Mouse (Mus musculus): ENCODE measurements at regions not wholly inside any gene's neighbourhood (a gene's known extent, or its start where the extent isn't known, plus 50 kb on each side); places are given as distances from the start of the nearest gene placed in this dataset.

- DNase-seq (ENCODE audit: low read depth, low spot score): no peak
These were observed 179.5 kb upstream of the Tmem72 start for GRCm38 (mm10) chr6:116896132-116896630.

- no peak for DNase-seq (ENCODE audit: low read depth, low spot score)
These were observed 185.1 kb upstream of the Tmem72 start for GRCm38 (mm10) chr6:116901816-116902215.

GRCm38 (mm10) chr6:116902371-116902770 is 185.7 kb upstream of the Tmem72 start:
- DNase-seq (ENCODE audit: low read depth, low spot score): no peak

- no peak for DNase-seq (ENCODE audit: low read depth, low spot score)
These were observed 189.9 kb upstream of the Tmem72 start for GRCm38 (mm10) chr6:116906426-116907172.

GRCm38 (mm10) chr6:116910607-116911006 is 193.9 kb upstream of the Tmem72 start:
- no peak for DNase-seq (ENCODE audit: low read depth, low spot score)

- no peak for DNase-seq (ENCODE audit: low read depth, low spot score)
These were observed 195.4 kb upstream of the Tmem72 start for GRCm38 (mm10) chr6:116912161-116912560.

- no peak for DNase-seq (ENCODE audit: low read depth, low spot score)
These were observed 197.4 kb upstream of the Tmem72 start for GRCm38 (mm10) chr6:116914073-116914472.

GRCm38 (mm10) chr6:116935024-116935423 is 218.3 kb upstream of the Tmem72 start:
- DNase-seq (ENCODE audit: low read depth, low spot score): no peak

GRCm38 (mm10) chr6:116941576-116941975 is 224.9 kb upstream of the Tmem72 start:
- DNase-seq (ENCODE audit: low read depth, low spot score): no peak

GRCm38 (mm10) chr6:116942696-116943095 is 225.6 kb upstream of the Cxcl12 start:
- DNase-seq (ENCODE audit: low read depth, low spot score): no peak

- no peak for DNase-seq (ENCODE audit: low read depth, low spot score)
These were observed 222.1 kb upstream of the Cxcl12 start for GRCm38 (mm10) chr6:116946083-116946732.

GRCm38 (mm10) chr6:116959611-116960010 is 208.7 kb upstream of the Cxcl12 start:
- DNase-seq (ENCODE audit: low read depth, low spot score): no peak

- DNase-seq (ENCODE audit: low read depth, low spot score): no peak
These were observed 207.7 kb upstream of the Cxcl12 start for GRCm38 (mm10) chr6:116960641-116961040.

GRCm38 (mm10) chr6:116966436-116966835 is 201.9 kb upstream of the Cxcl12 start:
- no peak for DNase-seq (ENCODE audit: low read depth, low spot score)

- DNase-seq (ENCODE audit: low read depth, low spot score): no peak
These were observed 198.9 kb upstream of the Cxcl12 start for GRCm38 (mm10) chr6:116969381-116969910.

GRCm38 (mm10) chr6:116974841-116975240 is 193.5 kb upstream of the Cxcl12 start:
- DNase-seq (ENCODE audit: low read depth, low spot score): no peak

- DNase-seq (ENCODE audit: low read depth, low spot score): no peak
These were observed 187.9 kb upstream of the Cxcl12 start for GRCm38 (mm10) chr6:116980349-116980995.

- DNase-seq (ENCODE audit: low read depth, low spot score): no peak
These were observed 183.1 kb upstream of the Cxcl12 start for GRCm38 (mm10) chr6:116985147-116985737.

GRCm38 (mm10) chr6:116986266-116987000 is 181.9 kb upstream of the Cxcl12 start:
- no peak for DNase-seq (ENCODE audit: low read depth, low spot score)

GRCm38 (mm10) chr6:116987243-116987642 is 181.1 kb upstream of the Cxcl12 start:
- no peak for DNase-seq (ENCODE audit: low read depth, low spot score)

Data from retina, adult 2 months (tissue).